Mouse (Mus musculus): ENCODE data around the gene Lrrk2. TPM values are rescaled to one million over a fixed set of nuclear protein-coding genes. Genes with fewer than 3 reads are reported as not detected.
"Not testable (repeated sequence)": the region's sequence is repeated elsewhere in the genome, so short reads cannot be mapped to it uniquely, and the experiment has no call there.

Lrrk2 gene
- polyA plus RNA-seq, 1 experiment, result 1.4 TPM

DNA sequence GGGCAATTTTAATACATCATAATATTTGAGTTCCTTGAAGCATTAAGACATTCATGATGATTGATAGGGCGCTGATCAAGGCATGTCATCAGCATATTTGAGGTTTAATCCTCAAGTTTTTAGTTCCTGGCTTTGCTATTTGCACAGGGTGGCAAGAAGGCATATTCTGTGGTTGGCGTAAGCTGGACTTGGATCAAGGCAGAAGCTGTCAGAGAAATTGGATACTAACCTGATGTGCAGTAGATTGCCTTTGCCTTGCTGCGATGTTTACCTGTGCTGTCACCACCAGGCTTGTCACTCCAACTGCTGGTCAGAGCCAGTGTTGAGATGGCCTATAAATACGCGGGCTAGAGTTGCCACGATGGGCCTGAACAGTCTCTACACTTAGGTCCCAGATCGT, 165.0 kb downstream of the Lrrk2 start, which contains the start of gene Smgc:
Gene Smgc, plus strand, starts transcription at position 301 of the 400 bp plus-strand sequence.
- H3K36me3 ChIP-seq (ENCODE audit: control insufficient read depth, insufficient read depth, low read length), result no peaks in the 10 kb centered on the region
- no peak within 1 kb of the TSS for H3K4me3 ChIP-seq (ENCODE audit: control insufficient read depth, insufficient read depth, low read length)
- no peak for DNase-seq
- H3K27ac ChIP-seq (ENCODE audit: control insufficient read depth, insufficient read depth, low read length), result no peak within 1 kb of the TSS
- TF ChIP-seq CTCF (IDR thresholded peaks at IDR 0.05; ENCODE audit: borderline replicate concordance, control insufficient read depth, extremely low read depth, insufficient read depth, low read length, poor library complexity) (no peak), POLR2A (IDR thresholded peaks at IDR 0.05; ENCODE audit: control insufficient read depth, extremely low read depth, insufficient read depth, low read length, poor library complexity) (no peak)
- WGBS, result 90% methylated on average over 7 of the region's 7 CpGs
- H3K27me3 ChIP-seq (ENCODE audit: control insufficient read depth, insufficient read depth, low read length), result no peaks in the 10 kb centered on the region
- no peaks in the 10 kb centered on the region for H3K4me1 ChIP-seq (replicated peaks; ENCODE audit: control insufficient read depth, insufficient read depth, low read length)

GRCm38 (mm10) chr15:91864130-91864529, 191.2 kb downstream of the Lrrk2 start:
- H3K4me1 ChIP-seq (replicated peaks; ENCODE audit: control insufficient read depth, insufficient read depth, low read length); H3K27ac ChIP-seq (ENCODE audit: control insufficient read depth, insufficient read depth, low read length); H3K36me3 ChIP-seq (ENCODE audit: control insufficient read depth, insufficient read depth, low read length); DNase-seq; H3K4me3 ChIP-seq (ENCODE audit: control insufficient read depth, insufficient read depth, low read length); H3K27me3 ChIP-seq (ENCODE audit: control insufficient read depth, insufficient read depth, low read length): not testable (repeated sequence)
- 72% methylated on average over 5 of the region's 5 CpGs for WGBS

Other genes starting within 250 kb of the Lrrk2 start
- gene Slc2a13, start 99.9 kb upstream of the Lrrk2 start, polyA plus RNA-seq (2012; rRNA removed), result 0.42 and 0.45 TPM in 2 replicates
- 0.18 TPM in 1 of 2 replicates, not detected in the other for gene Smgc, start 165.1 kb downstream of the Lrrk2 start, polyA plus RNA-seq (2012; rRNA removed)

Measured in thymus, adult 2 months (tissue).